Mouse (Mus musculus): ENCODE results near the gene Limk1.

The Limk1 gene

DNA sequence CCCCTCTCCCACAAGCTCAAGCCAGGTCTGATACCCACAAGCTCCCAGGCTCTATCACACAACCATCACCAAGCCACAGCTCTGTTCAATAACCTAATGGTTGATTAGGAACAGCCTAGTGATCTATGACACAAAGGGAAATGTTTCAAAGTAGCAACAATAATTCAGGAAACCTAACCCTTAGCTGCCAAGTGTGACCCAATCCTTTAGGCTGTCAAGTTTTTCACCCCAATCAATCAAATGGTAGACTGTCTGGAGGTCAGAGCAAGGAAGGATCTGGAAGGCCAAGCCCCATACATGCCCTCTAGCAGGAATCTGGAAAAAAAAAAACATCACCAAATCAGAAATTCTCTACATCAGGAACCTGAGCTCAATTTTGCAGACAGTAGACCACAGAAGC lies 57.6 kb downstream of the Limk1 start:
- DNase-seq (ENCODE audit: low spot score in 2 of 2): no peak

DNA sequence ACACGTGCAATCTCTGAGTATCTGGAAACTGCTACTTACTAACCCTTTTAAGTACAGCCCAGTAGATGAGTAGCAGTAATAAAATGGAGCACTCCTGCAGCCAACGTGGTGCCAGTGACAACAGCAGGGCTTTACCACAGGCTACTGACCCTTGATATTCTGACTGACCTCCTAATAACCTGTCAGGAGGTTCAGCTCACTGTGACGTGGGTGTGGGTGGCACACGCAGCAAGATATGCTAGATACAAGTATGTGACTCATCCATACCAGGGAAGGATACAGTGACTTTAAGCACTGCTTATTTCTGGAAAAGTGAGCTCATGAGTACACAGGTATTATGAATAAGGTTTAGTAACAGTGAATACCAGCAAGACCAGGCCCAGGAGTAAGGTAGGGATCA lies 58.9 kb downstream of the Limk1 start:
- no peak for DNase-seq (ENCODE audit: low spot score in 2 of 2)

- no peak for DNase-seq (ENCODE audit: low spot score in 2 of 2)
Measured at GRCm38 (mm10) chr5:134622069-134622468, 66.3 kb downstream of the Limk1 start.

GRCm38 (mm10) chr5:134621099-134621640 lies 67.2 kb downstream of the Limk1 start:
- no peak for DNase-seq (ENCODE audit: low spot score in 2 of 2)

GRCm38 (mm10) chr5:134620457-134620856 lies 67.9 kb downstream of the Limk1 start:
- no peak for DNase-seq (ENCODE audit: low spot score in 2 of 2)

DNA sequence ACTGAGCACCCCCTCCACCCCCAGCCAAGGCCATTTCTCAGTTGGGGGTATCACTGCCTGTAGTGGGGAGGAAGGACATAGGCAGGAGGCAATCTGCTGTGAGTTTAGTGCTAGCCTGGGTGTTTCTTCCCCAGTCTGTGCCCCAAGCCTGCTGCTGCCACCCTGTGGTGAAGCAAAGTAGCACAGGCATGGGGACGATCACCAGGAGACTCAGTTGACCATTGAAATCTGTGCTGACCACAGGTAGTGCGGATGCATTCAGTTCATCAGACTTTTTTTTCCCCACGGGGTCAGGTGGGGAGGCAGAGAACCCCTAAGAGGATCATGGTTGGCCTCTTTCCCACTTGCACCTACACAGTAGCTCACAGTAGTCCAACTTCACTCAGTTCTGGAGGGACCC lies 71.3 kb downstream of the Limk1 start:
- DNase-seq (ENCODE audit: low spot score in 2 of 2): peak in 1 of 2 experiments; percentile 76

- no peak for DNase-seq (ENCODE audit: low spot score in 2 of 2)
Measured at GRCm38 (mm10) chr5:134615780-134616179, 72.6 kb downstream of the Limk1 start.

DNA sequence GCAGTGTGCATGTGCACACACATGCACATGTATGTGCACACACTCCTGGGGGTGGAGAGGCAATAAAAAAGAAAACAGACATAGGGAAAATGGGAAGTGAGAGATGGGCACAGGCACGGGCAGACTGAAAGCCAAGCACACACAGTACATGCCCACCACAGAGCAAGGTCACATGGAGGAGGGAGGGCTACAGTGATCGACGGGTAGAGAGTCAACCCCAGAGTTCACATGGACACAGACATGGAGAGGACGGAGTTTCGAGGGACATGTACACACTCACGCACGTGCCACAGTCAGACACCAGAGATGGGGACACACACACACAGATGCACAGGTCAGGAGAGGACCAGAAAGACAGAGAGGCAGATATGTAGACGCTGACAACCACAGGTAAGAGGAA lies 73.0 kb downstream of the Limk1 start:
- DNase-seq (ENCODE audit: low spot score in 2 of 2): no peak

DNA sequence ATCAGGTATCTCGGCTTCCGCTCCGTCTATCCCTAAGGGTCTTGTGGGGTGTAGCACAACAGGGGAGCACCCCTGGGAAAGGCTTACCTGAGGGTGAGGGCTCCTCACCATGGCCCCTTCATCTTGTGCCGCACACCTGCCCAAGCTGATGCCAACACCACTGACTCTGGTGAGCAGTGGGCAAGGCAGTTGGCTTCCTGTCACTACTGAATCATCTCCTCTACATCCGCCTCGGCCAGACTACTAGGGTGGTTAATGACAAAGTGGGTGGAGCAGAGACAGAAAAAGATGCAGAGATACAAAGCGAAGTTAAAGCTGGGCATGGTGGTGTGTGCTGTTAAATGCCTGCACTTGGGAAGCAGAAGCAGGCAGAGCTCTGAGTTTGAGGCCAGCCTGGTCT lies 73.6 kb downstream of the Limk1 start, which contains the start of gene Lat2:
Lat2 (minus strand) TSS at position 224 of the 400 bp plus-strand sequence.
- no peak for DNase-seq (ENCODE audit: low spot score in 2 of 2)

DNA sequence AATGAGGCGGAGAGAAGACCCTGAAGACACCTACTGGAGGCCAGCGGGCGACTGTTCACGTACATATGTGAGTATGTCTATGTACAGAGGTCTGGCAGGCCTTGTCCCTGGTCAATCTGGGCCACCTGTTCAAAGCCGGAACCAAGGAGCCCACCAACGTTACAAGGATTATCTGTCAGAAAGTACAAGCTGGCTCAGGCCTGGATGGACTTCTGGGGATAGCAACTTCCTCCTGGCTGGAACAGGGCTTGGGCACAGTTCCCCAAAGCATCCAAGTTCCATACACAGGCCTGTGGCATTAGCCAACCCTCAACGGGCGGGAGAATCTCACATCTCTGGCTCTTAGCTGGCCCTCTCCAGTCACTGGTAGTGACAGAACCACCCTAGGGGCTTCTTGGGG lies 74.1 kb downstream of the Limk1 start:
- DNase-seq (ENCODE audit: low spot score in 2 of 2): no peak

DNA sequence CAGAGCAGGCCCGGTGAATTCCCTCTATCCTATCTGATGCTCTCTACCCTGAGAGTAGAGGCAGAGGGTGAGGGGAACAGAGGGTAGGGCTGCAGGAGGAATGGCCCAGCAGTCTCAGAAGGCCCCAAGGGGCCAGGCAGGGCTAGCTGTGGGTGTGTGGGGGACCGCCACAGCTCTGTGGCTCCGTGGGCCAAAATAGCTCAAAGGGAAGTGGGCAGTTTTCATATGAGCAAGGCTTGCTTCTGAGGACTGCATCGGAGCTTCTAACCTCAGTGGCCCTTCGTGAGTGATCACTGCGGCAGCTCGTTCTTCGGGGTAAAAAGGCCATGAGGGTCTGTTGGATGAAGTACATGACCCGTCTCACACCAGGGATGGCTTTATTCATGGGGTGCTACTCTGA lies 74.7 kb downstream of the Limk1 start:
- no peak for DNase-seq (ENCODE audit: low spot score in 2 of 2)

- no peak for DNase-seq (ENCODE audit: low spot score in 2 of 2)
Measured at GRCm38 (mm10) chr5:134611810-134612521, 76.4 kb downstream of the Limk1 start.

- no peak for DNase-seq (ENCODE audit: low spot score in 2 of 2)
Measured at GRCm38 (mm10) chr5:134609916-134610643, 78.3 kb downstream of the Limk1 start.

DNA sequence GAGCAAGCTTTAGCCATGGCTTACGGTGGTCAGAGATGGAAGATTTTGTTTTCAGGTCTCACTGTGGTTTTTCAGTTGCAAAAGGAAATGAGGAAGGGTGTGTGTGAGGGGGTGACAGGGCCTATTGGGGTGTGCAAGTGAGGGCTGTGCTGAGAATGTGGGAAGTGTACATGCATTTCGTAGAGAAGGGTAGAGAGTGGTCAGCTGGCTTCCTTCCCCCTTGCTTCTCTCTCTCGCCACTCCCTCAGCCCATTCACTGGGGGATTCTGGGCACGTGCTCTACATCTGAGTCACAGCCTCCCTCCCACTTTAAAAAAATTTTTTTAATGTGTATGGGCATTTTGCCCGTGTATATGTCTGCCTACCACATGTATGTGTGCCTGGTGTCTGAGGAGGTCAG lies 81.3 kb downstream of the Limk1 start:
- no peak for DNase-seq (ENCODE audit: low spot score in 2 of 2)

DNA sequence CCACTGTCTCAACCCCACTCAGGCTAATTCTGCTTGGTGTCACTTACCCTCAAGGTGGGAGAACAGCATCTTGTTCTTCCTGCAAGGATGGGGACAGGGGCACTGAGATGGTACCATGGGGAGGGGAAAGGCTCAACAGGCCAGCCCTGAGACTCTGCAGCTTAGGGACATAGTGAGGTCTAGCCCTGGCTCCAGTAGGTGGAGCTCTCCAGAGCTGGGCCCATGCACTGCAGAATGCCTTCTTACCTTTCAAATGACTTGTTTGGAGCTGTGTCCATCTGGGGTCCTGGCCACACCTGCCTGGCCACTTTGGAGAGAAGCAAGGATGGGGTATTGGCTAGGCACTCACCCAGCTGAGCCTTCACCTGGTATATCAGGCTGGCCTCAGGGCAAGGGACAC lies 82.1 kb downstream of the Limk1 start:
- no peak for DNase-seq (ENCODE audit: low spot score in 2 of 2)
